10 mouse cellular contexts compared by ENCODE assay signal in the genomic region with DNA sequence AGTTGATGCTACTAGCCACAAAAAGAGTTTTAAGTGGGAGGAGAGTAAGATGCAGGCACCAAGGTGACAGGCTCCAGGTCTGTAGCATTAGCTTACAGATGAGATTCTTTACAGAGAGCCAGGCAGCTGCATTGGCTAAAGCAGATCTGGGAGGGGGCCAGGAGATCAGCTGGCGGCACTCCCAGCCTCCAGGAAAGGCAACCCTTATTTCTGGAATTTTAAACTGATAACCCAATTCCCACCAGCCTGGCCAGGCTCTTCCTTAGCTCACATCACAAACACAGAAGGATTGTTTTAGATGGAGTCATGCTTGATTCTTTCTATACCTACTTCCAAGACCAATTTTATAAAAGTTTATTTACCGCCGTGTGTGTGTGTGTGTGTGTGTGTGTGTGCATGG.
DNase-seq lines count a peak whose midpoint lies in the region.
"Had no signal": no experiment of that assay in that cellular context is flagged by ENCODE, and none has a peak within 500 bp of the region (broad histone marks: within the 10 kb centered on the region; RNA-seq: fewer than 3 reads in every experiment).

No protein-coding gene starts in this region.

- peak; percentile 29 to 54 for DNase-seq in cerebellum, postnatal 10 days
- no peak for DNase-seq in cerebellum, adult 18-20 months
- DNase-seq in urinary bladder, postnatal 14 days (ENCODE audit: low spot score), result peak; percentile 13
- no peak for DNase-seq in urinary bladder, postnatal 4 days (ENCODE audit: low spot score in 2 of 2)
- peak; percentile 71 for DNase-seq in kidney, postnatal 10 days
- no peak for DNase-seq in spleen, postnatal 4 days (ENCODE audit: low spot score in 2 of 2)
- no peak for DNase-seq in yolk sac, embryonic 10.5 days (ENCODE audit: low spot score)
- no peak for DNase-seq in cerebellum, postnatal 4 days (ENCODE audit: low spot score in 2 of 2)
- DNase-seq: B cell, adult 2 months; spleen, adult 18-20 months had no signal

Comparison
In these comparisons a context has a peak if more than half of its experiments do, and no peak if none do; other contexts are left out.
1. DNase-seq: peak in cerebellum, postnatal 10 days (2 of 2), urinary bladder, postnatal 14 days (single experiment) and kidney, postnatal 10 days (single experiment); none in cerebellum, adult 18-20 months (0 of 2), urinary bladder, postnatal 4 days (0 of 2), spleen, postnatal 4 days (0 of 2), yolk sac, embryonic 10.5 days (single experiment) and cerebellum, postnatal 4 days (0 of 2).